Mouse (Mus musculus): ENCODE measurements at regions not wholly inside any gene's neighbourhood (a gene's known extent, or its start where the extent isn't known, plus 50 kb on each side); places are given as distances from the start of the nearest gene placed in this dataset.
"Not testable (repeated sequence)": the region's sequence is repeated elsewhere in the genome, so short reads cannot be mapped to it uniquely, and the experiment has no call there.

DNA sequence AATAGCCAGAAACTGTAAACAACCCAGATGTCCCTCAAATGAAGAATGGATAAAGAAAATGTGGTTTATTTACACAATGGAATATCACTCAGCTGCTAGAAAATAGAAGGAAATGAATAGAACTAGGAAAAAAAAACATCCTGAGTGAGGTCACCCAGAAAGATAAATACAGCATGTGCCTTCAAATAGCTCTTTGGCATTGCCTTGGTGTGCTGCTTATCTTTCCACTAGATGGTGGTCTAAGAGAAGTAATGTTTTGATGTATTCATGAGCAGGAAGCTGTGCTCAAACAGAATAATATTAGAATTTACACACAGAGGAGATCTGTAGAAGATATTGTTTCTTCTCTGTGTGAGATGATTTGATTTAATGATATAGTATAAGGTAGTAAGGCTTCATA, 78.8 kb downstream of the Zfp619 start:
- Histone ChIP-seq H3K4me3 (ENCODE audit: insufficient read depth, low read depth, low read length) (no peak overlapping the region), H3K27ac (replicated peaks; ENCODE audit: low read depth, low read length) (no peak overlapping the region), H3K4me1 (ENCODE audit: control insufficient read depth, insufficient read depth, insufficient read length, low read length) (no peaks in the 10 kb centered on the region)

DNA sequence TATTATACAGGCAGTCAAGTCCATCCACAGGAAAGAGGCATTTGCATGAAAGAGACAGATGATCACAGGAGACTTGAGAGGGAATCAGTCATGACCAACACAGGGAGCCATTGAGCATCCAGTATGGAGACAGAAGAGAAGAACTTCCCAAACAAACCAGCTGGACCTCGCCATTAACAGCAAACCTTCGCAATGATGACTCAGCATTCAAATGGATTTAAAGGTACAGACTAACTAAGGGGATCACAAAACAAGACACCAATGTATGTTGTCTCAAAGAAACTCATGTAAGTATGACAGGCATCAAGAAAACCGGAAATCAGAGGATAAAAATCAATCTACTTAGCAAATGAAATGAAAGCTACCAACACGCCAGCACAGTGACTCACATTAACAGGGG, 96.2 kb downstream of the Zfp619 start:
- H3K4me3 ChIP-seq (ENCODE audit: insufficient read depth, low read depth, low read length): no peak overlapping the region
- no peak overlapping the region for H3K27ac ChIP-seq (replicated peaks; ENCODE audit: low read depth, low read length)
- H3K4me1 ChIP-seq (ENCODE audit: control insufficient read depth, insufficient read depth, insufficient read length, low read length): no peaks in the 10 kb centered on the region

DNA sequence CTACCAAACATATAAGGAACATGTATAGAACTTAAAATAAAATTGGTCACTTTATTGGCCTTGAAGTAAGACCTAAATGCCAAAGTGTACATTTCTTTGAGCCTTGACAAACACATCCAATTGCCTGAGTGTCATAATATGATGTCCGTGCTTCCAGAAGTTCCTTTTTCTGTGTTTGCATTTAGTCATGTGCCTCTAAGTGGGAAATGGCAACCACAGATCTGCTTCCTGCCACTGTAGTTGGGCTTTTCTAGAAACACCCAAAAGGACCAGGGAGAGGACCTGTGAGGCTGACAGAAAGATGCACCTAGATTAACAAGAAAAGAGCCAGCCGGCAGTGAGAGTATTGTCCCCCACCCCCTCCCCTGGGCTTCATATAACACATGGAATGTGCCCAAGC, 97.5 kb downstream of the Zfp619 start:
- H3K4me3 ChIP-seq (ENCODE audit: insufficient read depth, low read depth, low read length): no peak overlapping the region
- H3K27ac ChIP-seq (replicated peaks; ENCODE audit: low read depth, low read length): no peak overlapping the region
- H3K4me1 ChIP-seq (ENCODE audit: control insufficient read depth, insufficient read depth, insufficient read length, low read length): no peaks in the 10 kb centered on the region

DNA sequence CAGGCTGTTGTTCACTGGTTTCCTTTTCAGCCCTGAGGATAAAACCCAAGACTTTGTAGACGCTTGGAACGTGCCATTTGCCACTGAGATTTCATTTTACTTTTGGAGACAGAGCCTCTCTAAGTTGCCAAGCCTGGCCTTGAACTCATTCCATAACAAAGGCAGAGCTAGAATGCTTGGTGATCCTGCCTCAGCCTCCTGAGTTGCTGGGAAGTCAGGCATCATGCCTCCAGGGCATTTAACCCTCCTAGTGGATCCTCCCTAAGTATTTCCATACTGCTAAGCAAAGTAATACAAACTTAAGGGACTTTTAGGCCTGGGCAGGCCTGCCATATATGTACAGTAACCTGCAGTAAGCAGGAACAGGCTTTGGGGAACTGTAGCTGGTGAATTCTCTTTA, 104.2 kb downstream of the Zfp619 start:
- no peaks in the 10 kb centered on the region for H3K4me1 ChIP-seq (ENCODE audit: control insufficient read depth, insufficient read depth, insufficient read length, low read length)
- H3K27ac ChIP-seq (replicated peaks; ENCODE audit: low read depth, low read length): no peak overlapping the region
- H3K4me3 ChIP-seq (ENCODE audit: insufficient read depth, low read depth, low read length): no peak overlapping the region

DNA sequence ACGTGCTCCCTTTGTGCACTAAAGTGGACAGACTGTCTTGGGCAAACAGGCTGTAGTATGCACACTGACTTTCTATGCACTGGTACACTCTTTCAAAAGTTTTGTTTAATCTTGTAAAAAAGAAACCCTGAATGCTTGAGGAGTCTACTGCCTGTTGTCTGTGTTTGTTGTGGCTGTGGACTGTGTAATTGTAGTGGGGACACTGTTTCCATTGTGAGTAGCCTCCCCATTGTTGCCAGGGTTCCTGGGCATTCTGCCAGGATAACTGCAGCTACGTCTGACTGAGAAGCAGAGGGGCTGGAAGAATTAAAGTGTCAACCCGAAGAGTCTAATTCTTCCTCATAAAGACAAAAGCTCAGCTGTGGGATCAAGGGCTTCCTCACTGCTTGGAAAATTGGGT, 115.3 kb downstream of the Zfp619 start:
- H3K4me3 ChIP-seq (ENCODE audit: insufficient read depth, low read depth, low read length): no peak overlapping the region
- H3K4me1 ChIP-seq (ENCODE audit: control insufficient read depth, insufficient read depth, insufficient read length, low read length): no peaks in the 10 kb centered on the region
- no peak overlapping the region for H3K27ac ChIP-seq (replicated peaks; ENCODE audit: low read depth, low read length)

DNA sequence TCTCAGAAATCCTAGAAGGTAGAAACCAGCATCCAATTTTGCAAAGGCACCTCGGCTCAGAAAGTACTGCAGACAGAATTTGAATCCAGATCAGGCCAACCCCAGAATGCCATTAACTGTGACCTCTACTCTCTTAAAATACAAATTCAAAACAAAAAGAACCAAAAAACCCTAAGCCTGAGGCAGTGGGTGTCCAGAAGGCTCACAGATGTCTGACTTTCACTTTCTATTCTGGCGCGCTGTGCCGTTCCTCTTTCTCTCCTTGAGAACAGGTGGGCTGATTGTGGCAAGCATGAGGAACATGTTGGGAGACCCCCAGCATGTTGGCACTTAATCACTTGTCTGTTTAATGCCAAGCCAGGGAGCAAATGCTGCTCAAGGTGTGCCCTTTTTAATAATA, 124.8 kb downstream of the Zfp619 start:
- Histone ChIP-seq H3K4me1 (ENCODE audit: control insufficient read depth, insufficient read depth, insufficient read length, low read length) (no peaks in the 10 kb centered on the region), H3K27ac (replicated peaks; ENCODE audit: low read depth, low read length) (no peak overlapping the region), H3K4me3 (ENCODE audit: insufficient read depth, low read depth, low read length) (no peak overlapping the region)

DNA sequence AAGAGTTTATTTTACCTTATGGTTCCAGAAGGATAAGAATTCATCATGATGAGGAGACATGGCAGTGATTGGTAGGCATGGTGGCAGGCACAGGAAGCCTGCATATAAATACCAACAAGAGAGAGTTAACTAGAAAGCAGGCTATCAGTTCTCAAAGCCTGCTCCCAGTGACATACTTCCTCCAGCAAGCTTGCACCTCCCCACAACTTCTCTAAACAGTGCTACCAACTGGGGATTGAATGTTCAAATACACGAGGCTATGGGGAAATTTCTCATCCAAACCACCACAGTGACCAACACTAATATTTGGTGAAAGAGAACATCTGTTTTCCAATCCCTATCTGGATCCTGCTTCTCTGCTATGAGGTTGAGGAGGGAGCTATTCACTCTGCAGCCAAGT, 125.8 kb downstream of the Zfp619 start:
- Histone ChIP-seq H3K4me1 (ENCODE audit: control insufficient read depth, insufficient read depth, insufficient read length, low read length) (no peaks in the 10 kb centered on the region), H3K4me3 (ENCODE audit: insufficient read depth, low read depth, low read length) (no peak overlapping the region), H3K27ac (replicated peaks; ENCODE audit: low read depth, low read length) (no peak overlapping the region)

DNA sequence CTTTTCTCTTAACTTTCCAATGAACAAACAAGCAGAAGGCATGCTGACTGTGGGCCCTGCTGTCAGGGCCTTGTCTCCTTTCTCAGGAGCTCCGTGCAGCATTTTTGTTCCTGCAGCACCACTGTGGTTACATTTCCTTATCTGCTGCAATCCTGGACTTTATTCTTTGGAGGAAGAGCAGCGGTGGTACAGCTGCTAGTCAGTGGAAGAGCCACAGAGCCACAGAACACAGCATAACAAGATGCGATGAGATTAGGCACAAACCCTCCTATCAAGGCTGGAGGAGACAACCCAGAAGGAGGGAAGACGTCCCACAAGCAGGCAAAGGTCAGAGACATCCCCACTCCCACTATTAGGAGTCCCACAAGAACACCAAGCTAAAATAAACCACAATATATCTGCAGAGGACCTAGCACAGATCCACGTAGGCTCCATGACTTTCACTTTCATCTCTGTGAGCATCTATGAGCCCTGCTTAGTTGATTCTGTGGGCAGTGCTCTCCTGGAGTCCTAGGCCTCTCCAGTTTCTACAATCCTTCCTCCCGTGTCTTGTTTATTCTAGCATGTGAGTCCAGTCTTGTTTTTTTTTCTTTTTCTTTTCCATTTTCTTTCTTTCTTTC, 133.0 kb downstream of the Zfp619 start:
- Histone ChIP-seq H3K4me3 (ENCODE audit: insufficient read depth, low read depth, low read length) (no peak overlapping the region), H3K27ac (replicated peaks; ENCODE audit: low read depth, low read length) (no peak overlapping the region), H3K4me1 (ENCODE audit: control insufficient read depth, insufficient read depth, insufficient read length, low read length) (no peaks in the 10 kb centered on the region)

DNA sequence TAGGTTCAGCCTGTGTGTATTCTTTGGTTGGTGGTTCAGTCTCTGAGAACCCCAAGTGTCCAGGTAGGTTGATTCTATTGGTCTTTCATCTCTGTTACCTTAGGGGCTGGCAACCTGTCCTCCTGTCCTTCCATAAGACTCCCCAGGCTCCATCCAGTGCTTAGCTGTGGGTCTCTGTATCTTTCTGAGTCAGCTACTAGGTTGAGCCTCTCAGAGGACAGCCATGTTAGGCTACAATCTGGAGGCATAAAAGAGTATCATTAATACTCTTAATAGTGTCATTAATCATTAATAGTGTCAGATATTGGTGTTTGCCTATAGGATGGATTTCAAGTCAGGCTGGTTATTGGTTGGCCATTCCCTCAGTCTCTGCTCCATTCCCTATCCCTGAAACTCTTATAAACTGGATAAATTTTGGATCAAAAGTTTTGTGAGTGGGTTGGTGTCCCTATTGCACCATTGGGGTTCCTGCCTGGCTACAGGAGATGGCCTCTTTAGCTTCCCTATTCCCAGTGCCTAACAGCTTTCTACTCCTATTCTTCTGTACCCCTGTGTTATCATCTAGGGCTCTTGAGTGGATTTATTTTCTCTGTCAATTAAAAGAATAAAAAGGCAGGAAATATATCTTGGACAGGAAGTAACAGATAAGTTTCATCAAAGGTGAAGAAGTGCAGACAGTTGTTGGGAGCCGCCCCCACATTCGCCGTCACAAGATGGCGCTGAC, 137.2 kb downstream of the Zfp619 start:
- Histone ChIP-seq H3K4me3 (ENCODE audit: insufficient read depth, low read depth, low read length) (no peak overlapping the region), H3K4me1 (ENCODE audit: control insufficient read depth, insufficient read depth, insufficient read length, low read length) (no peaks in the 10 kb centered on the region), H3K27ac (replicated peaks; ENCODE audit: low read depth, low read length) (peak overlapping the region; percentile 58)

DNA sequence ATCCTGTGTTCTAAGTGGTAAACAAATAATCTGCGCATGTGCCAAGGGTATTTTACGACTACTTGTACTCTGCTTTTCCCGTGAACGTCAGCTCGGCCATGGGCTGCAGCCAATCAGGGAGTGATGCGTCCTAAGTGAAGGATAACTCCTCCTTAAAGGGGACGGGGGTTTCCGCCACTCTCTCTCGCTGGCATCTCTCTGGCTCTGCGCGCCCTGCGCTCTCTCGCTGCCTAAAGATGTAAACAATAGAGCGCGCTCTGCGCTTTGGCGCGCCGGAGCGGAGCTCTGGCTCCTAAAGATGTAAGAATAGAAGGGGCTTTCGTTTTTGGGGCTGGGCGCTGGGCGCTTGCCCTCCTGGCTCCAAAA, 137.7 kb downstream of the Zfp619 start:
- Histone ChIP-seq H3K27ac (replicated peaks; ENCODE audit: low read depth, low read length) (peak overlapping the region; percentile 76), H3K4me3 (ENCODE audit: insufficient read depth, low read depth, low read length) (peak overlapping the region; percentile 68)
- H3K4me1 ChIP-seq (ENCODE audit: control insufficient read depth, insufficient read depth, insufficient read length, low read length): not testable (repeated sequence)

DNA sequence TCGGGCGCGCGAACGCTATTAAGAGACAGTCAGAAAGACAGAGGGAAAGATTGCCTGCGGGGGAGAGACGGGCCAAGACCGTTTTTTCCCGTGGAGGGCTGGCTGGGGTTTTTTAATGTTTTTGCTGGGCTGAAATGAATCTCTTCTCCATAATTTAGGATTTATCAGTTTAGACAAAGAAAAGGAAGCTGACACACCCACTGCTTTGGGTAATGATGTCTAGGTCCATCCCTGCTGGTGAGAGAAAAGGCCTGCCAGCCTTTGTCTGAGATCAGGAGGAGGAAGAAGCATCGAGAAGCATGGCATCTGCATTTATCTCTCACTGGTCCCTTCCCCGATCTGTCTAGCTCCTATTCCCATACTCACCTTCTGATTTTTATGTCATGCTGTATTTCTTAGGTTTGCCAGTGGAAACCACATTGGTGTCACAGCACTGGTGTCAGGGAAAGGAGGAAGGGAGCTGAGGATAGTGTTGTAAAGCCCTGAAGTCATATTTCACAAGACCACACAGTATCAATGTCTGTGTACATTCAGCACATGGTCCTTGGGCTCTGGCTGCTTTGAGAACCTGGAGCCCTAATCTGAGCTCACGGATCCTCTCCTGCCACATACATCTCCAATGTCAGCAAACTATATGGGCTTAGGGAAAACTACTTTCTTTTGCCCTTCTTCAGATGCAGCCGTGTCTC, 138.3 kb downstream of the Zfp619 start:
- peak overlapping the region; percentile 76 for H3K27ac ChIP-seq (replicated peaks; ENCODE audit: low read depth, low read length)
- H3K4me3 ChIP-seq (ENCODE audit: insufficient read depth, low read depth, low read length): peak overlapping the region; percentile 68

DNA sequence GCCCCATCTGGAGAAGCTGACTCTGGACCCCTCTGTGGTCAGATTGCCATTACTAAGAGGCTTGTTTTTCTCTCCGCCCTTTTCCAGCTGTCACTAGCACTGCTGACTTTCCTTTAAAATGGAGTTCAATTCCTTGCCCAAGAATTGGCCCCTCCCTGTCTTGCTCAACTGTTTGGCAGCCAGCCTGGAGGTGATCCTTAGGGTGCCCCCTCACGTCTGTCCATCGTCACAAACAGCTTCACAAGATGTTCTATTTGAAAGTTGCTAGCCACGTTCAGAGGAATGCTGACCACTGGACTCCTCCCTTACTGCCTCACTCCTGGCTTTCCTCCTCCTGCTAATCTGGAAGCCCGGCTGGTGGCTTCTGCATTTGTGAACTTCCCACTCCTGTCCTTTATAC, 142.0 kb downstream of the Zfp619 start:
- H3K4me1 ChIP-seq (ENCODE audit: control insufficient read depth, insufficient read depth, insufficient read length, low read length): no peaks in the 10 kb centered on the region
- no peak overlapping the region for H3K27ac ChIP-seq (replicated peaks; ENCODE audit: low read depth, low read length)
- no peak overlapping the region for H3K4me3 ChIP-seq (ENCODE audit: insufficient read depth, low read depth, low read length)

More for the DNA sequence above, 138.3 kb downstream of the Zfp619 start:
- H3K4me1 ChIP-seq (ENCODE audit: control insufficient read depth, insufficient read depth, insufficient read length, low read length): no peaks in the 10 kb centered on the region

DNA sequence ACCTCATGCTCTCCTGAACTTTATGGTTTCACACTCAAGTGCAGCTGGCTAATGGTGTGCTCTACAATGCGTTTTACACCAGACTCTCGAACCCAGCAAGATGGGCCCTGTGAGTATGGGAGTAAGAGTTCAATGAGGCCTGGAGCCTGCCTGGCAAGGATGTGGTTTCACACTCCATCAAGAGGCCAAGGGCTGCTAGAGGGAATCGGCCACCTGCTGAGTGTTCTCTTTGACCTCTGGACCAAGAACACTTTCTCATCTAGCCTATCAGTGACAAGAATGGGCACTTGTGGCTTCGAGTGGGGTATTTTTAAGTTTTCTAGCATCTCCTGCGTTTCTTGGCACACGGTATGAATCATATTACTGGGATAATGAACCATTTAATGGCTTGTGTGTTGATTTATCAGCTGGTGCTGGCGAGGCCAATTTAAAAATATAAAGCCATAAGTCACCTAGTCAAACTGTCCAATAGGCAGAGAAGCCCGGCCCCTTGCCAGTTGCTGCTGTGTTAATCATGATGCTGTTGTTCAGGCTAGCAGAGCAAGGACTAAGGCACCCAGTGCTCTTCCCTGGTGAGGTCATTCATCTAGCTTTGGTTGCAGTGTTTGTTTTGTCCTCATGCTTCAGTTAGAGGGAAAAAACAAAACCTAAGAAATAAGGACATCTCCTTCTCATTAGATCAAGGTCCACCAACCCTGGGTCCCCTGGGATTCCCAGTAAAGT, 157.7 kb downstream of the Zfp619 start:
- Histone ChIP-seq H3K4me1 (ENCODE audit: control insufficient read depth, insufficient read depth, insufficient read length, low read length) (no peaks in the 10 kb centered on the region), H3K4me3 (ENCODE audit: insufficient read depth, low read depth, low read length) (no peak overlapping the region), H3K27ac (replicated peaks; ENCODE audit: low read depth, low read length) (no peak overlapping the region)

DNA sequence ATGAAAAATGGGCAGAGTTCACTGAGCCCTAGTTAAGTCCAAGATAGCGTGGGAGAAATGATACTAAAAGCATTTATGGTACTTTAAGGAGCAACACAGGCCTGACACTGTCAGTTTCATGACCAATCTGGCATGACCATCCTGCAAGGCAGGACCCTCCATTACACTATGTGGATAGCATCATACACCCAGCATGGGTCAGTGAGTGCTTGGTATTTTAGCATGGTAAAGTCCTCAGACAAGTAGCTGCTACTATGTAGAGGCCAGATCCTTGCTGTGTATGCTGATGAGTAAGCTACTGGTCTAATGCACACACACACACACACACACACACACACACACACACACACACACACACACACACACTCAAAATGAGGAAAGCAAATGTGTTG, 158.3 kb downstream of the Zfp619 start:
- Histone ChIP-seq H3K27ac (replicated peaks; ENCODE audit: low read depth, low read length) (no peak overlapping the region), H3K4me3 (ENCODE audit: insufficient read depth, low read depth, low read length) (no peak overlapping the region), H3K4me1 (ENCODE audit: control insufficient read depth, insufficient read depth, insufficient read length, low read length) (no peaks in the 10 kb centered on the region)

DNA sequence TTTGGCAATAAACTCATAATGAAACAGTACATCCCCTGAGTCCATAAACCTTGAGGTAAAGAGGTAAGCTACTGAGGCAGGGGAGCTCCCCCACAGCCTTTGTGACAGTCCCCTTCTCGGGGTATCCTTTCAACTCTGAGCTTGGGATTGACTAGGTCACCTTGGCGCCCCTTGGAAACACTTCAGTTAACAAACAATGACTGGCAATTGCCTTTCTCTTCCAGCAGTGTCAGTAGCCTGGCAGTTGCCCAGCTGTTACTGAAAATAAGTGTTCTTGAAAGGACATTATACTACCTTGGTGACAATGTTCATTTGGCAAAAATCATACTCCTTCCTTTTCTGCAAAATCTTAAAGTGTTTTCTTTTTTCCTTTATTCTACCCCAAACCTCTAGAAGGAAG, 162.8 kb downstream of the Zfp619 start:
- H3K4me1 ChIP-seq (ENCODE audit: control insufficient read depth, insufficient read depth, insufficient read length, low read length): no peaks in the 10 kb centered on the region
- H3K27ac ChIP-seq (replicated peaks; ENCODE audit: low read depth, low read length): no peak overlapping the region
- H3K4me3 ChIP-seq (ENCODE audit: insufficient read depth, low read depth, low read length): no peak overlapping the region

All from brown adipose tissue, adult 24 weeks (tissue).